Mouse (Mus musculus): ENCODE results near the gene Fermt2.

Fermt2 gene

DNA sequence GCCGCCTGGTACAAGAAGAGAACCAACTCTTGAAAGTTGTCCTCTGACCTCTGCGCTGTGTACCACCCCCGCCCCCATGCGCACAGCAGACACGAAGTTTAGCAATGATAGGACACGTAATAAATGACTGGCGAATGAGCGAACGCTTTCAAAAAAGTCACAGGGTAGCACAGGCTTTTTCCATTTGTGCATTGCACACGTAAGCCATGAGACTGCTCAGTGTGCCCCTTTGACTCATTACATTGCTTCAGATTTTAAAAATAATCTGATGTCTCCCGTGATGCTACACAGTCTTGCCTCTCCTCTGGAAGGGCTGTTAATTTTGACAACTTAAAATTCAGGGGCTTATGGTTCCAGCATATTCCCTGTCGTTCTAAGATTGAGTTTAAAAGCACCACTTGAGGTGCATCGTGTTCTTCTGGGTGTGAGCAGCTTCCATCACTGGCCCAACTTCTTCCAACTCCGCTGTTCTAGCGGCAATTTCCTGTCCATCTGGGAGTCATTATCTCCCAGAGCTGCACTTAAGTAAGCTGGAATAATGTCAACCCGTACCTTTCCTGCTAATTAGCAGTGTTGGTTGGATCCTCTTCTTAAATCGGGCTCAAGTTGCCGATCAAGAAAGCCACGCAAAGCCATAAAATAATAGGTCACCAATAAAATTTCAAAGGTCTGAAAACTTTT, 91.5 kb downstream of the Fermt2 start:
- ATAC-seq (ENCODE audit: low TSS enrichment) = no peak

DNA sequence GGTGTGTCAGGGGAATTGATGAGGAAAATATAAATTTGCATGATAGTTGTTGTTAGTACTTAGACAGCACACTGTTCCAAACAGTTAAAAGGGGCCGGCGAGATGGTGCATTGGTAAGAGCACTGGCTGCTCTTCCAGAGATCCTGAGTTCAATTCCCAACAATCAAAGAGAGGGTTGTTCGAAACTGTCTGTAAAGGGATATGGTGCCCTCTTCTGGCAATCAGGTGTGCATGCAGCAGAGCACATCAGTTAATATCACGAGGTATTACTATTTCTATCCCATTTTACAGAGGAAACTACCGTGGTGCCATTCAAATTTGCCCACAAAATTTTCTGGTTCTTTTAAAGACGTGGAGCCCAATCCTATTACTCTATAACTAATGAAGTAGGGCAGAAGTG, 95.7 kb downstream of the Fermt2 start:
- ATAC-seq (ENCODE audit: low TSS enrichment) = no peak

DNA sequence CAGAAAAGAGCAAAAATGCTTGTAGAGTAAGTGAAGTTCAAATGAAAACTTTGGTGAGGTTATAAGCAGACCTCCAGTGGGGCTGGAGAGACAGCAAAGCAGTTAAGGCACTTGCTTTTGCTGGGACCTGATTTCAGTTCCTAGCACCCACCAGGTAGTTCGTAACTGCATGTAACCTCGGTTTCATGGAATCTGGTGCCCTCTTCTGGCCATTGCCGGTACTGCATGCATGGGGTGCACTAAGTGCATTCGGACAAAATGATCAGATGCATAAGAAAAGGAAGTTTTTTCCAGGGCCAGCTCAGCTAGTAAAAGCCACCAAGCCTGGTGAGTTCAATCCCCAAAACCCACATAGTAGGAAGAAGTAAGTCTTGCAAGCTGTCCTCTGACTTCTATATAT, 97.9 kb downstream of the Fermt2 start:
- ATAC-seq (ENCODE audit: low TSS enrichment) = no peak

DNA sequence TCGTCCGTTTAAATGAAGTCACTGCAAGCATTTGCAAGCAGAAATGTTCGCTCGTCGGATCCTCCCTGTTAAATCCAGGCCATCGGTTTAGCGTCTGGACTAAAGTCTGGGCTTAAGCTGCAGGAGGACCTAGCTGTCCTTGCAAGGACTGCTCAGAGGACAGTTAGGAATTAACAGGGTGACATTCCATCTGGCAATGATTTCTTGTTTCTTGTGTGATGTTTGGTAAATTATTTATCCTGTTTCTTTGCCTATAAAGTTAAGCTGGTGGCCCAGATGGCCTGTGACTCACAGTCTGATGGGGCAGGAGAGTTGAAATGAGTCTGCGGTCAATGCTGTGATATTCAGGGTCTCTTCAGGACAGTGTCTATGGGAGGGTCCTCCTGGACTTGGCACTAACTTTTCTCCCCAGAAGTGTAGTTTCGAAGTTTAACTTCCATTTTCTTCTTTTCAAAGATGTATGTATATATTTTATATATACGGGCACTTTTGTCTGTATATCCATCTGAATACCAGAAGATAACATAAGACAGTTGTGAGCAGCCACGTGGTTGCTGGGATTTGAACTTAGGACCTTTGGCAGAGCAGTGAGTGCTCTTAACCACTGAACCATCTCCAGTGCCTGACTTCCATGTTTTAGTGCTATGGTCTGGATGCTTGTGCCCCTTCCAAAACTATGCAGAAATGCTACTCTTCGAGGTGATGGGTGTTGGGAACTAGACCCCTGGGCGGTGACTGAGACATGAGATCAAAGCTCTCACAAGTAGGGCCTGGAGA, 99.7 kb downstream of the Fermt2 start:
- no peak for ATAC-seq (ENCODE audit: low TSS enrichment)

DNA sequence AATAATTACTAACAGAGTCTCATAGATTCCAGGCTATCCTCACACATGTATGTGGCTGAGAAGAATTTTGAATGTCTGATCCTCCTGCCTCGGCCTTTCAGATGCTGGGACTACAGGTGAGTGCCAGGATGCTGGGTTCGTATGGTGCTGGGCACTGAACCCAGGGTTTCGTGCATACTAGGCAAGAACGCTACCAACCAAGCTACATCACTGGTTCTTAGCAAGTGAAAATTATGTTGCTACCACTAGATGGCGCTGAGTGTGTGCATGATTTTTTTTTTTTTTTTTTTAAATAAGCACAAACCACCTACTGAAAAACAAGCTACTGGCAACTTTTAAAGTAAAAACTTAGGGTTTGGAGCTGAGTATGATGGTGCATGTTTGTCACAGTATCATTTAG, 106.7 kb downstream of the Fermt2 start:
- 0 out of 2 replicates have a peak, but pooled peaks have one; percentile 67 for ATAC-seq (ENCODE audit: low TSS enrichment)

DNA sequence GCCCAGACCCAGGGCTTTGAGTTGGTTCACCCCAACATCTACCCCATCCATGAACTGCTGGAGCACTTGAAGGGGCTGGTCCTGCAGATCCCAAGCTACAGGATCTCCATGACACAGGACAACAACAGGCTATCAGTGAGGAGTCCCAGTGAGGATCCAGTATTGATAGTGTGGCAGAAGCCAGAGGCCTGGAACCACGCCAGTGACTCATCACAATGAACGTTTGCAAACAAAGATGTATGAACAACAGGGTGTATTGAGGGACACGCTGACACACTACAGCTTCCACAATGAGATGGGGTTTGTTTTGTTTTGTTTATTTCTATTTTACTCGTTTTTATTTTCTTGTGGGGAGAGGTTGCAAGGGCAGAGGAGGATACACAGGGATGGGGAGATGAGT, 107.5 kb downstream of the Fermt2 start:
- no peak for ATAC-seq (ENCODE audit: low TSS enrichment)

DNA sequence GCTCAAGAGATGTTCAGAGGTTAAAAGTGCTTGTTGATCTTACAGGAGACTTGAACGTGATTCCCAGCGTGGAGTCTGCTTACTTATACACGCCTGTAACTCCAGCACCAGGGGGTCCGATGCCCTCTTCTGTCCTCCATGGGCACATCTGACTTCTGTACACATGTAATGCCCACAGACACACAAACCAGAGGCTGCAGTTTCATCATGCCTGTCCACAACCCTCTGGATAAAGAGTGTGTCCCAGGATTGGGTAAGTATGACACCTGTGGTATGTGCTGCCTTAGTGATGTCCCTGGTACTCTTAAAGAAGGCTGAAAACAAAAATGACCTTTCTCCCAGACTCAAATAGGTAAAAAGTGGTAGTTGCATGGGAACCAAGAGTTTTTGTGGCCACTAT, 110.6 kb downstream of the Fermt2 start:
- no peak for ATAC-seq (ENCODE audit: low TSS enrichment)

DNA sequence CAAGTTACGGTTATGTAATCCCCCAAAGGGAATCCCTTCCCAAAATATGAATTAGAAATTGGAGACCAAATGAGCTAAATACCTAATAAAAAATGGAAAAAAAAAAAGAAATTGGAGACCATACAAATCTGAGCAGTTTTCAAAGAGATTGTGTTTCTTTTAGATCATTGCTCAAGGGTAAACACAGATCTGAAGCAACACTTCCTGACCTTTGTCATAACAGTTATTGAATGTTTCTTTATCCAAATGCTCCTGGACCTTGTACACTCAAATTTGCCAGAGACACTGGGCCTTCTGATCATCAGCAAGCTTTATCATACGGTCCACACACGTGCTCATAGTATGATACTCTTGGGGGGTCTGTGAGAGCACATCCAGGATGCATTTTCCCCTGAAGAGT, 111.4 kb downstream of the Fermt2 start:
- ATAC-seq (ENCODE audit: low TSS enrichment) = no peak

DNA sequence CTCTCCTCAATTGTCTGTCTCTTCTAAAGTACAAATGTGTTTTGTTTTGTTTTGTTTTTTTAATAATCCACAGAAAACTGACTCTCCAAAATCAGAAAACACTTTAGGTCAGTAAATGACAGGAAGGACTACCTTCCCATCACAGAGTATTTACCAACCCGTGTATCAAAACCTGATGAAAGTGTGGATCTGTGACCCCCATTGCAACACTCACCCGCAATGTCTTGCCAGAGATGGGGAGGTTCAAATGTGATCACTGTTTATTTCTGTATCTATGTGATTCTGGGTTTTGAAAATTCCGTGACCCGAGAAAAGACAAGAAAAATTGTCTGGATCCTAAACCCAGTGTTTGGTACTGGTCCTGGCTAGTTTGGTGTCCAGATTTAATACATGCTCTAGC, 113.7 kb downstream of the Fermt2 start:
- no peak for ATAC-seq (ENCODE audit: low TSS enrichment)
